Mouse (Mus musculus) heart, postnatal 0 days (tissue): ENCODE results near the gene Olfr688. TPM values are rescaled to one million over a fixed set of nuclear protein-coding genes. Genes with fewer than 3 reads are reported as not detected.

Source experiments
- ATAC-seq: fragments of 200-750 bp; cut with Nextera tagmentation; 2 replicates; pipeline ENCODE4 v1.8.0; 2017; ENCODE audit warnings: low read depth, moderate number of reproducible peaks, moderate library complexity; ENCODE audit not compliant: insufficient read depth
- DNase-seq: peaks from one replicate; pipeline ENCODE4 v3.0.0-alpha.2; 2016; ENCODE audit warnings: low spot score
- H3K27ac ChIP-seq: fragments of 300-500 bp; sonication (generic); 2 replicates; pipeline ENCODE4 v1.5.1; 2014; ENCODE audit warnings: low read depth, mild to moderate bottlenecking
- H3K27me3 ChIP-seq: fragments of 300-500 bp; sonication (generic); 2 replicates; pipeline ENCODE4 v1.6.1; 2014; ENCODE audit warnings: low read length, mixed read lengths; ENCODE audit not compliant: control insufficient read depth, insufficient read depth
- H3K36me3 ChIP-seq: fragments of 300-500 bp; sonication (generic); replicated peaks from 2 replicates; pipeline ENCODE4 v1.6.1; 2014; ENCODE audit warnings: low read length, mixed read lengths; ENCODE audit not compliant: control insufficient read depth, insufficient read depth
- H3K4me1 ChIP-seq: fragments of 300-500 bp; sonication (generic); 2 replicates; pipeline ENCODE4 v1.6.1; 2014; ENCODE audit warnings: antibody characterized with exemption; ENCODE audit not compliant: control insufficient read depth, insufficient read depth
- H3K4me2 ChIP-seq: fragments of 300-500 bp; sonication (generic); 2 replicates; pipeline ENCODE4 v1.6.1; 2014; ENCODE audit warnings: low read depth, mild to moderate bottlenecking, low read length, moderate library complexity
- H3K4me3 ChIP-seq: fragments of 300-500 bp; sonication (generic); 2 replicates; pipeline ENCODE4 v1.5.1; 2014; ENCODE audit warnings: low read depth, low read length
- H3K9ac ChIP-seq: fragments of 300-500 bp; sonication (generic); replicated peaks from 2 replicates; pipeline ENCODE4 v1.6.1; 2014; ENCODE audit warnings: low read depth, low read length, mixed read lengths
- H3K9me3 ChIP-seq: fragments of 300-500 bp; sonication (generic); replicated peaks from 2 replicates; pipeline ENCODE4 v1.6.1; 2016; ENCODE audit warnings: low read length; ENCODE audit not compliant: control insufficient read depth
- CTCF ChIP-seq: IDR thresholded peaks from 2 replicates; pipeline ENCODE4 v1.5.1; 2016; ENCODE audit warnings: antibody characterized with exemption, control low read depth, low read depth
- EP300 ChIP-seq: IDR thresholded peaks from 2 replicates; pipeline ENCODE4 v1.6.1; 2016; ENCODE audit warnings: antibody characterized with exemption, low read depth
- WGBS: fragments of 180-500 bp; shearing (Covaris S2); extraction: QIAGEN DNeasy Blood & Tissue Kit; methylation state at CpG from one replicate; pipeline ENCODE4 v1.1.7; 2014; 5-methylcytosine and 5-hydroxymethylcytosine counted together
- polyA plus RNA-seq: library from polyadenylated mRNA; unstranded; fragments of >200 nt; fragmentation: Nextera tagmentation; extraction: Ambion mirVana; gene quantifications from 2 replicates; pipeline ENCODE4 v1.2.1, GENCODE M21; 2015
- total RNA-seq: library from RNA; depleted of rRNA; stranded (reverse); fragments of >200 nt; gene quantifications from 2 replicates; pipeline ENCODE4 v1.2.3, GENCODE M21; 2014; ENCODE audit warnings: low replicate concordance; rRNA removed

Olfr688 gene
- not detected in 2 replicates for total RNA-seq
- not detected in 2 replicates for polyA plus RNA-seq

DNA sequence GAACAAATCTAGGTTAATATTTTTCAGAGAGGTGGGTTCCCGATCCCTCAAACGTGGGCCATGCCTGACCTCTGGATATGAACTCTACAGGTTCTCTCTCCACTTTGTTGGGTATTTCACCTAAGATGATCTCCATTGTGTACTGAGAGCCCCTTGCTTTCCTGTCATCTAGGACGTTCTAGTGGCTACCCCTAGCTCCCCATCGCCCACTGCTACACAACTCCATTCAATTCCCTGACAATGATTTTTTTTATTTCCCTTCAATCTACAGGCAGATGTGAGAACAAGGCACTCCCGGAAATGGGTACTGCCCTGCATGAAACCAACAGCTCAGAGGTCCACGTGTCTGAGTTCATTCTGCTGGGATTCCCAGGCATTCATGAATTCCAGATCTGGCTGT lies at the start of gene Olfr688:
Olfr688 (plus strand) TSS at position 301 of the 400 bp plus-strand sequence.
- Histone ChIP-seq H3K9ac (no peak within 1 kb of the TSS), H3K4me1 (no peaks in the 10 kb centered on the region), H3K4me3 (no peak within 1 kb of the TSS), H3K27me3 (no peaks in the 10 kb centered on the region), H3K36me3 (no peaks in the 10 kb centered on the region), H3K4me2 (no peak within 1 kb of the TSS), H3K9me3 (no peaks in the 10 kb centered on the region), H3K27ac (no peak within 1 kb of the TSS)
- no peak for TF ChIP-seq CTCF
- TF ChIP-seq EP300: no peak
- ATAC-seq (no peak), DNase-seq (no peak)
- WGBS: 74% methylated on average over 6 of the region's 6 CpGs

GRCm38 (mm10) chr7:105247671-105248070 lies 40.2 kb upstream of the Olfr688 start:
- H3K9ac ChIP-seq: no peak overlapping the region
- no peak overlapping the region for H3K4me3 ChIP-seq
- no peaks in the 10 kb centered on the region for H3K9me3 ChIP-seq
- WGBS: 63% methylated on average over 3 of the region's 3 CpGs
- no peaks in the 10 kb centered on the region for H3K27me3 ChIP-seq
- H3K4me1 ChIP-seq: no peaks in the 10 kb centered on the region
- DNase-seq: no peak
- no peak for ATAC-seq
- H3K36me3 ChIP-seq: no peaks in the 10 kb centered on the region
- no peak overlapping the region for H3K4me2 ChIP-seq
- no peak overlapping the region for H3K27ac ChIP-seq
- TF ChIP-seq EP300 (no peak), CTCF (no peak)

DNA sequence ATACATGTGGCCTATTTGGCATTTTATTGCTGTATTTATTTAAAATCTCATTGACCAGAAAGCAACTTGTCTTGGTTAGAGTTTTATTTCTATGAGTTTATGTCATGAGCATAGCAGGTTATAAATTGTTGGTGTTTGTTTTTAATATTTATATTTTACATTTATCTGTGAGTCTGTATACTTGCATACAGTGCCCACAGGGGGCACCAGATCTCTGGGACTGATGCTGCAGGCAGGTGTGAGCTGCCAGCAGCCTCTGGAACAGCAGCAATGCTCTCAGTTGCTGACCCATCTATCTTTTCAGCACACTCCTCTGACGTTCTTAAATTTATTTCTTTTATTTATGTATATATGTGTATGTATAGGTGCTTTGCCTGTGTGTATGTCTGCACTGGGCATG lies 39.7 kb upstream of the Olfr688 start:
- DNase-seq (no peak), ATAC-seq (no peak)
- Histone ChIP-seq H3K4me3 (no peak overlapping the region), H3K9ac (no peak overlapping the region), H3K4me1 (no peaks in the 10 kb centered on the region), H3K36me3 (no peaks in the 10 kb centered on the region), H3K27me3 (no peaks in the 10 kb centered on the region), H3K27ac (no peak overlapping the region), H3K9me3 (no peaks in the 10 kb centered on the region), H3K4me2 (no peak overlapping the region)
- 48% methylated on average over 1 of the region's 1 CpGs for WGBS
- TF ChIP-seq EP300 (no peak), CTCF (peak; percentile 13; the same call in 1 of the 2 replicates)

DNA sequence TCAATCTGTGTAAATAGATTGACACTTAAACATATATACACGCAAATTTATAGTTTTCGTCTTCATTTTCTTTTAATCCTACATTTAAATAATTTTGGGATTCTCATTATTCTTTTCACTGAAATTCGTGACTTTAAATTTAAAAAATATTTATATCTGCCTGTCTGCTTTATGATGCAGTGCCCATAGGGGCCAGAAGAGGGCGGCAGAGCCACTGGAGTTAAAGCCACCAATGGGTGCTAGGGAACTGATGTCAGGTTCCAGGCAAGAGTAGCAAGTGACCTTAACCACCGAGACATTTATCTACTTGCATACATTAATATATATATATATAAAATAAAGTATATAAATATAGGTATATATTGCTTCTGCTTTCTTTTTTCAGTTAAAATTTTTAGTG lies 31.2 kb upstream of the Olfr688 start:
- Histone ChIP-seq H3K4me1 (no peaks in the 10 kb centered on the region), H3K9ac (no peak overlapping the region), H3K4me2 (no peak overlapping the region), H3K27ac (no peak overlapping the region), H3K9me3 (no peaks in the 10 kb centered on the region), H3K36me3 (no peaks in the 10 kb centered on the region), H3K4me3 (no peak overlapping the region), H3K27me3 (no peaks in the 10 kb centered on the region)
- DNase-seq: no peak
- WGBS: 52% methylated on average over 5 of the region's 5 CpGs
- no peak for TF ChIP-seq CTCF
- TF ChIP-seq EP300: no peak
- ATAC-seq: no peak

GRCm38 (mm10) chr7:105272426-105272825 lies 15.5 kb upstream of the Olfr688 start:
- 61% methylated on average over 7 of the region's 7 CpGs for WGBS
- no peak overlapping the region for H3K4me2 ChIP-seq
- TF ChIP-seq EP300: no peak
- ATAC-seq (no peak), DNase-seq (no peak)
- no peak overlapping the region for H3K4me3 ChIP-seq
- H3K36me3 ChIP-seq: no peaks in the 10 kb centered on the region
- H3K4me1 ChIP-seq: no peaks in the 10 kb centered on the region
- H3K9me3 ChIP-seq: no peaks in the 10 kb centered on the region
- no peaks in the 10 kb centered on the region for H3K27me3 ChIP-seq
- H3K27ac ChIP-seq: no peak overlapping the region
- no peak overlapping the region for H3K9ac ChIP-seq

DNA sequence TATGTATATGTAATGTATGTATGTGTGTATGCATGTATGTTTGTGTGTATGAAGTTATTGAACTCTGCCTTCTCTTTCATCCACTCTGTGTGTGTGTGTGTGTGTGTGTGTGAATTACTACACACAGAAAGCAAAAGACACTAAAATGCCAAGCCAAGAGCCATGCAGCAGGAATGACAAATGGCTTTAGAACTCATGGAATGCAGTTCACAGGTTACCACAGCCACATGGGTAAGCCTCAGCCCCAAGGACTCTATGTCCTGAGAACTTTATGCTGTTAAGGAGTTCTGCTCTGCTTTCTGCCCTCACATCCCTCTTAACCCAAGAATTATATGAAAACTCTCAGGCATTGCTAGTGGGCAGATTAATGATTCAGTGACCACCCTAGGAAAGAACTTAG lies 2.2 kb downstream of the Olfr688 start:
- no peak overlapping the region for H3K4me2 ChIP-seq
- no peaks in the 10 kb centered on the region for H3K9me3 ChIP-seq
- TF ChIP-seq EP300 (no peak), CTCF (no peak)
- H3K9ac ChIP-seq: no peak overlapping the region
- no peak overlapping the region for H3K4me3 ChIP-seq
- no peaks in the 10 kb centered on the region for H3K27me3 ChIP-seq
- no peaks in the 10 kb centered on the region for H3K36me3 ChIP-seq
- H3K4me1 ChIP-seq: no peaks in the 10 kb centered on the region
- no peak overlapping the region for H3K27ac ChIP-seq
- DNase-seq (no peak), ATAC-seq (no peak)
